Mouse (Mus musculus): Measurements from ENCODE around the gene Lst1.

The Lst1 gene

GRCm38 (mm10) chr17:35159638-35160037 is 28.6 kb downstream of the Lst1 start:
- no peak for DNase-seq (ENCODE audit: low spot score in 2 of 2)

GRCm38 (mm10) chr17:35158850-35159593 is 29.2 kb downstream of the Lst1 start:
- DNase-seq (ENCODE audit: low spot score in 2 of 2) = no peak

- DNase-seq (ENCODE audit: low spot score in 2 of 2) = no peak
These were observed 30.5 kb downstream of the Lst1 start for GRCm38 (mm10) chr17:35157661-35158175.

DNA sequence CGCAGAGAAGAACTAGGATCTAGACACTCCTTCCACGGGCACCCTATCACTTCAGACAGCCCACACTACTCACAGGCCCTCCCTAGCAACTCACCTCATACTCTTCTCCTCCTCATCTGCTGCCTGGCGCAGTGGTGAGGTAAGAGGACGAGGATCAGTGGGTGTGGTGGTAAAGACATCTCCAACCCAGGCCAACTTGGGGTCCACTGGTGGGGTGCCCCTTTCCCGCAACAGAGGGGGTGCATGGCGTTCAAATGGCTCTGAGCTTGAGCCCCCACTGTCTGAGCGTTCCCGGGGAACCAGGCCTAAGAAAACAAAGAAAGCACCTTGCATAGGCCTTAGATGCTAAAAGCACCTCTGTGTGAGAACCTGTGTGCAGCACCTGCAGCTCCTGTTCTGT is 31.0 kb downstream of the Lst1 start:
- DNase-seq (ENCODE audit: low spot score in 2 of 2) = no peak

GRCm38 (mm10) chr17:35156461-35157200 is 31.6 kb downstream of the Lst1 start:
- DNase-seq (ENCODE audit: low spot score in 2 of 2) = no peak

GRCm38 (mm10) chr17:35155451-35155850 is 32.8 kb downstream of the Lst1 start:
- DNase-seq (ENCODE audit: low spot score in 2 of 2) = no peak

DNA sequence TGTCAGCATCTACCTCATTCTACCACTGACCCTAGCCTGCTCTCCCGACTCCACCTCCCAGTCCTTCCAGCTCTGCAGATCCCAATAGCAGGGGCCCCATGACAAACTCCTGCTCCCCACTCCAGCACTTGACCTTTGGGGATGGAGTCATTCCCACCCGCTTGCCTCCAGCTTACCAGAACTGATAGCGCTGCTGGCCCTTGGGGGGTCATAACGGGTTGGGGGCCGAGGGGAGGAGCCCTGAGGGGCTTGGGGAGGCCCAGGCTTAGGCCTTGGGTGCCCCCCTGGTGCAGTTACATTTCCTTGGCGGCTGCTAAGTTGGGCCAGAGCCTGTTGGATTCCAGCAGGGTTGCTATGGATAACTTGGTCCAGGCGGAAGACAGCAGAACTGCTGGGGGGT is 33.6 kb downstream of the Lst1 start:
- no peak for DNase-seq (ENCODE audit: low spot score in 2 of 2)

- no peak for DNase-seq (ENCODE audit: low spot score in 2 of 2)
These were observed 34.3 kb downstream of the Lst1 start for GRCm38 (mm10) chr17:35153931-35154330.

- no peak for DNase-seq (ENCODE audit: low spot score in 2 of 2)
These were observed 35.2 kb downstream of the Lst1 start for GRCm38 (mm10) chr17:35153077-35153476.

DNA sequence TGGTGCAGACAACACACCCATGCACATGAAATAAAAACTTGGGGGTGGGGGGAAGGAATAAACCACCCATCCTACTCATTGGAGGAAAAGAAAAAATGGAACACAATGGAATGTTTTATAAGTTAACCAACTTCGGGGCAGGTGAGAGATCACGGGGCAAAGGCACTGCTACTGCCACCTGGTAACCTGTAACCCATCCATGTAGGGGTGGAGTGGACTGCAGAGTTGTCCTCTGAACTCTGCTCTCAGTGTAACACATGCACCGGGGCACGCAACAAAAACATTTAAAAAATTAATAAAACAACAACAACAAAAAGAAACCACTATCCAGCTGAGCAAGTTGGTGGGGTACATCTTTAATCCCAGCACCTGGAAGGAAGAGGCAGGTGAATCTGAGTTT is 36.1 kb downstream of the Lst1 start:
- DNase-seq (ENCODE audit: low spot score in 2 of 2) = no peak

DNA sequence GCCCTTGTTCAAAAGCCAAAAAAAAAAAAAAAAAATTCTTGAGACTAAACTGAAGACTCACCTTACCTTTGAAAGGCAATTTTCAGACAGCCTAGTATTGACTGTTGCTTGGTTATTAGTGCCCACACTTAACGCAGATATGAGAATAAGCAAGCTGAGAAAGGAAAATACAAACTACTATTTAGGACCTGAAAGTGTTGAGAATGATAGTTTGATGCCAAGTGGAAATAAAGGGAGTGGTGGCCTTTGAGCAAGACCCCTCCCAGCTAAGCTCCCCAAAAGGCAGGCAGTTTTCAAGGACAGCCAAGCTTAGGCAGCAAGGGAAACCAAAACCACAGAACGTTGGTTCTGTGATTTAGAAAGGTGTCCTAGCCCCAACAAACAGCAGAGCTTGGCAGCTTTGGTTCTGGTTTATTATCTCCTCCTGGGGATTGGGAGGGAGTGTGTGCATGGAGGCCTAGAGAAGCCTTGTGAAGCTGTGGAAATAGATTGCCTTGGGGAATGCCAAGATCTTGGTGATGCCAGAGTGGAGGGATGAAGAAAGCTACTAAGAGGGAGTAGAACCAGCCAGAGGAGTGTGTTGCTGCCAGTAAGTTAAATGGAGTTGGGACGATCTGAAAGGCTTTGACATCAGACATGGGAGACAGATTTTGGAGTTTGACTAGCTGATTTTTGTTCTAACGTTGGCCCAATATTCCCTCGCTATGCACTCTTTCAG is 40.2 kb downstream of the Lst1 start:
- no peak for DNase-seq (ENCODE audit: low spot score in 2 of 2)

DNA sequence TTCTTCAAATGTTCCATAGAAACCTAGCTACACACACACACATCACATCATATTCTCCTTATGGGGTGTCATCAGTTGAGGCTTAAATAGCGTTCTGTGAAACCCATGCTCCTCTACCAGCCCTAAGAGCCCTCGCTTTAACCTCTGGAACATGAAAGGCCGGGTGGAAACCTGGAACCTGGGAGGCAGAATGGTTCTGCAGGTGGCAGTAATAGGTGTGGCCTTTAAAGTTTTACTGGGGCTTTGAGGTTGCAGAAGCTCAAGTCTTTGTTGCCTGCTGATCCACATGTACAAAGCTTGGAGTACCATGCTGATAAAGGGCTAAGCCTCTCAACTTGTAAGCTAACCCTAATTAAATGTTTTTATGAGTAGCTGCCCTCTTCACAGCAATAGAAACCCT is 40.9 kb downstream of the Lst1 start:
- no peak for DNase-seq (ENCODE audit: low spot score in 2 of 2)

DNA sequence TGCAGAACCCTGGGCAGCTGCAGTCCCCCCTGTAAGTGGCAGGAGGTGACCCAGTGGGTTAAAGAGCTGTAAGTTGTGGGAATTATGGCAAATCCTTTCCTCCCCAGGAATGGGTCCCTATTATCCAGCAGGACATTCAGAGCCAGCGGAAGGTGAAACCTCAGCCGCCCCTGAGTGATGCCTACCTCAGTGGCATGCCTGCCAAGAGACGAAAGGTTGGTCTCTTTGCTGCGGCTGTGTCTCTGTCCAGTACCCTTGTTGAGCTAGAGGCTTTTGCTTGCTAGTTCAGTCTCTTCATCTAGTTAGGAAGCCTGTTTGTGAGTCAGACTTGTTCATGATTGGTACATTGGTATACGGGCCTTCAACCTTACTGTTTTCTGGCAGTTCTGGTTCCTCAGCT is 42.1 kb downstream of the Lst1 start:
- no peak for DNase-seq (ENCODE audit: low spot score in 2 of 2)

GRCm38 (mm10) chr17:35141971-35142370 is 46.3 kb downstream of the Lst1 start:
- no peak for DNase-seq (ENCODE audit: low spot score in 2 of 2)

- DNase-seq (ENCODE audit: low spot score in 2 of 2) = no peak
These were observed 47.7 kb downstream of the Lst1 start for GRCm38 (mm10) chr17:35140490-35140996.

DNA sequence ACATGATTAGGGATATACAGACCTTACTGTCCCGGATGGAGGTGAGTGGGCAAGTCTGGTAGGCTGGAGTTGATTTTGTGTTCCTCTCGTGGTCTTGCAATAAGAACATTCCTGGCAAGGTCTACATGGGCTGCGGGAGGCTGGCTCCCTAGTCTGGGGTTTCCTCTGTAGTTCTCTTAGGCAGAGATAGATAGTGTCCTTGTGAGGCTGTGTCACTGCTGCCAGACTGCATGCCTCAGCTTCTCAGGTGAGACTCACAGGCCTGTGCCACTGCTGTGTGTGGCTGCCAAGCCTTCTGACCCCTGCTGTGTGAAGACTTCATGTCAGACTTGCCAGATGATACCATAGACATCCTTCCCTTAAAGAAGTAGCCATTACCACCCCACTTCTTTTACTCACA is 49.0 kb downstream of the Lst1 start:
- no peak for DNase-seq (ENCODE audit: low spot score in 2 of 2)

DNA sequence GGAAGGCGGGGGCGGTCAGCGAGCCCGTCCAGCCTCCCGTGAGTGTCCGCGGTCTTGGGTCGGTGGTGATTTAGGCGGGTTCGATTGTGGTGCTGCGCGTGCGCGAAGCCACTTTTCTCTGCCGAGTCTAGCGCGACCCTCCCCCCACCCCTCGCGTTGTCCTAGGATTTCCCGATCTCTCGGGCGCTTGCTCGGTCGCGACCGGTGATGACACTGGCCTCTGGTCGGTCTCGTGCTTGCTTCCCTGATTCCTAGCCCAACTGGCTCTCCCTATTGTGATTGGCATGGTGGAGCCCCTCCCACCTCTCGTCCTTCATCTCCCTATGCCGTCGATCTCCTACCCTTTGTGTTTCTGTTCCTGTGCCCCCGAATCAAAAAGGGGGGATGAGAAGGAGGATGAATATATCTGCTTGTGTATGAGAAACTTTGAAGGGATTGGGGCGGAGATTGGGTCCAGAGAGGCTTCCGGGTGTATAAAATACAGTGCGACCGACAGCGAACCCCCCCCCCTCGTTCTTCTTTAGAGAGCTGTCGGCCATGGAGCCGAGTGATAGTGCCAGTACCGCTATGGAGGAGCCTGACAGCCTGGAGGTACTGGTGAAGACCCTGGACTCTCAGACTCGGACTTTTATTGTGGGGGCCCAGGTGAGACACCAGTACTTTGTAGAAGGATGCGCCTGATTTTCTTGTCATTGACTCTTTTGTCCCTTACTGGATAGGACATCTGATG is 52.5 kb downstream of the Lst1 start:
- no peak for DNase-seq (ENCODE audit: low spot score in 2 of 2)
